Mouse (Mus musculus) stomach, postnatal 0 days (tissue): ENCODE measurements at regions not wholly inside any gene's neighbourhood (a gene's known extent, or its start where the extent isn't known, plus 50 kb on each side); places are given as distances from the start of the nearest gene placed in this dataset.

Source experiments
- CTCF ChIP-seq: IDR thresholded peaks from 2 replicates; pipeline ENCODE4 v1.5.1; 2016; ENCODE audit warnings: antibody characterized with exemption, low read depth, mild to moderate bottlenecking, moderate library complexity
- EP300 ChIP-seq: optimal IDR thresholded peaks from 2 replicates; pipeline ENCODE3; 2016; ENCODE audit warnings: antibody characterized with exemption

DNA sequence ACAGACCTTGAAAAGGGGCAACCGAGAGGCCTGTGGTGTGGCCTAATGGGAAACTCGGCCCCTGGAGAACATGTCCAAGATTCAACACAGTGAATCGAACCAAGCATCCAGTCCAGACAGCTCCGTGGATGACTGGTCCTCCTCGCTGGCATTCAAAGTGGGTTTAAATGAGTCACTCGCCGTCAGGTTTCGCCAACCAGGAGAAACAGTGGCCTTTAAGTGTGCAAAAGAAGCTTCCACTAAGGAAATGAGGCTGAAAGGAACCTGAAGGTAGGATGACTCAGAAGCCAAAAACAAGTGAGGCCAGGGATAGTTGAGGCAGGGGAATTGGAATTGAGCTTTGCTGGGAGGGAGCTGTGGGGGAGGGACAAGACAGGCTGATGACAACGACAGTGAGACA, 80.2 kb downstream of the Tbx19 start:
- TF ChIP-seq CTCF (no peak), EP300 (no peak)
